Mouse (Mus musculus): ENCODE results near the gene Nthl1. TPM values are rescaled to one million over a fixed set of nuclear protein-coding genes. Genes with fewer than 3 reads are reported as not detected.
A peak's percentile ranks its signal among the peaks of the same experiment; 100 is the strongest.

The Nthl1 gene
- polyA plus RNA-seq, 1 experiment from 2014 or later, result 17.6 TPM

GRCm38 (mm10) chr17:24671346-24671745 lies 38.9 kb downstream of the Nthl1 start:
- Histone ChIP-seq H3K4me2 (ENCODE audit: low read depth, low read length) (peak overlapping the region; percentile 90; the same call in 1 of the 2 replicates), H3K4me3 (ENCODE audit: low read length) (no peak overlapping the region), H3K36me3 (ENCODE audit: control insufficient read depth, insufficient read depth, low read length) (no peaks in the 10 kb centered on the region), H3K27ac (ENCODE audit: low read length) (no peak overlapping the region), H3K9me3 (ENCODE audit: control insufficient read depth, low read length) (no peaks in the 10 kb centered on the region), H3K27me3 (ENCODE audit: control insufficient read depth, insufficient read depth, low read depth, low read length) (no peaks in the 10 kb centered on the region), H3K9ac (ENCODE audit: low read length) (no peak overlapping the region), H3K4me1 (replicated peaks; ENCODE audit: control insufficient read depth, insufficient read depth, low read length) (peaks cover 26% of the 10 kb centered on the region)
- 52% methylated on average over 5 of the region's 5 CpGs for WGBS
- no peak for ATAC-seq (ENCODE audit: low read depth)

- no peak for ATAC-seq (ENCODE audit: low read depth)
- H3K4me3 ChIP-seq (ENCODE audit: low read length), result no peak overlapping the region
- no peaks in the 10 kb centered on the region for H3K9me3 ChIP-seq (ENCODE audit: control insufficient read depth, low read length)
- H3K27me3 ChIP-seq (ENCODE audit: control insufficient read depth, insufficient read depth, low read depth, low read length), result no peaks in the 10 kb centered on the region
- no peak overlapping the region for H3K27ac ChIP-seq (ENCODE audit: low read length)
- 11% methylated on average over 5 of the region's 5 CpGs for WGBS
- H3K9ac ChIP-seq (ENCODE audit: low read length), result 0 out of 2 replicates have a peak overlapping the region, but pooled peaks have one; percentile 17
- peaks cover 26% of the 10 kb centered on the region for H3K4me1 ChIP-seq (replicated peaks; ENCODE audit: control insufficient read depth, insufficient read depth, low read length)
- peaks cover 4% of the 10 kb centered on the region; the same call in 1 of the 2 replicates for H3K36me3 ChIP-seq (ENCODE audit: control insufficient read depth, insufficient read depth, low read length)
- peak overlapping the region; percentile 90; the same call in 1 of the 2 replicates for H3K4me2 ChIP-seq (ENCODE audit: low read depth, low read length)
Measured at GRCm38 (mm10) chr17:24672141-24672540, 39.7 kb downstream of the Nthl1 start.

- no peak overlapping the region for H3K4me3 ChIP-seq (ENCODE audit: low read length)
- no peaks in the 10 kb centered on the region for H3K9me3 ChIP-seq (ENCODE audit: control insufficient read depth, low read length)
- H3K4me2 ChIP-seq (ENCODE audit: low read depth, low read length), result no peak overlapping the region
- H3K27ac ChIP-seq (ENCODE audit: low read length), result no peak overlapping the region
- peaks cover 23% of the 10 kb centered on the region for H3K4me1 ChIP-seq (replicated peaks; ENCODE audit: control insufficient read depth, insufficient read depth, low read length)
- ATAC-seq (ENCODE audit: low read depth), result no peak
- peaks cover 25% of the 10 kb centered on the region for H3K36me3 ChIP-seq (ENCODE audit: control insufficient read depth, insufficient read depth, low read length)
- no peak overlapping the region for H3K9ac ChIP-seq (ENCODE audit: low read length)
- WGBS, result 71% methylated on average over 7 of the region's 7 CpGs
- no peaks in the 10 kb centered on the region for H3K27me3 ChIP-seq (ENCODE audit: control insufficient read depth, insufficient read depth, low read depth, low read length)
Measured at GRCm38 (mm10) chr17:24674277-24674676, 41.8 kb downstream of the Nthl1 start.

GRCm38 (mm10) chr17:24676187-24676586 lies 43.7 kb downstream of the Nthl1 start:
- WGBS, result 53% methylated on average over 2 of the region's 2 CpGs
- no peak overlapping the region for H3K4me2 ChIP-seq (ENCODE audit: low read depth, low read length)
- no peak overlapping the region for H3K9ac ChIP-seq (ENCODE audit: low read length)
- H3K27me3 ChIP-seq (ENCODE audit: control insufficient read depth, insufficient read depth, low read depth, low read length), result no peaks in the 10 kb centered on the region
- H3K27ac ChIP-seq (ENCODE audit: low read length), result no peak overlapping the region
- no peak overlapping the region for H3K4me3 ChIP-seq (ENCODE audit: low read length)
- H3K4me1 ChIP-seq (replicated peaks; ENCODE audit: control insufficient read depth, insufficient read depth, low read length), result peaks cover 13% of the 10 kb centered on the region
- ATAC-seq (ENCODE audit: low read depth), result no peak
- H3K9me3 ChIP-seq (ENCODE audit: control insufficient read depth, low read length), result no peaks in the 10 kb centered on the region
- H3K36me3 ChIP-seq (ENCODE audit: control insufficient read depth, insufficient read depth, low read length), result peaks cover 41% of the 10 kb centered on the region

GRCm38 (mm10) chr17:24676877-24677276 lies 44.4 kb downstream of the Nthl1 start:
- no peaks in the 10 kb centered on the region for H3K9me3 ChIP-seq (ENCODE audit: control insufficient read depth, low read length)
- H3K27ac ChIP-seq (ENCODE audit: low read length), result no peak overlapping the region
- no peak overlapping the region for H3K4me2 ChIP-seq (ENCODE audit: low read depth, low read length)
- no peak overlapping the region for H3K4me3 ChIP-seq (ENCODE audit: low read length)
- H3K9ac ChIP-seq (ENCODE audit: low read length), result no peak overlapping the region
- H3K4me1 ChIP-seq (replicated peaks; ENCODE audit: control insufficient read depth, insufficient read depth, low read length), result peaks cover 6% of the 10 kb centered on the region
- ATAC-seq (ENCODE audit: low read depth), result no peak
- H3K27me3 ChIP-seq (ENCODE audit: control insufficient read depth, insufficient read depth, low read depth, low read length), result no peaks in the 10 kb centered on the region
- H3K36me3 ChIP-seq (ENCODE audit: control insufficient read depth, insufficient read depth, low read length), result peaks cover 46% of the 10 kb centered on the region
- 89% methylated on average over 5 of the region's 5 CpGs for WGBS

GRCm38 (mm10) chr17:24677500-24678080 lies 45.1 kb downstream of the Nthl1 start:
- 85% methylated on average over 24 of the region's 24 CpGs for WGBS
- no peaks in the 10 kb centered on the region for H3K9me3 ChIP-seq (ENCODE audit: control insufficient read depth, low read length)
- no peak overlapping the region for H3K27ac ChIP-seq (ENCODE audit: low read length)
- H3K4me1 ChIP-seq (replicated peaks; ENCODE audit: control insufficient read depth, insufficient read depth, low read length), result no peaks in the 10 kb centered on the region; the same call in 1 of the 2 replicates
- H3K4me3 ChIP-seq (ENCODE audit: low read length), result no peak overlapping the region
- ATAC-seq (ENCODE audit: low read depth), result no peak
- no peak overlapping the region for H3K4me2 ChIP-seq (ENCODE audit: low read depth, low read length)
- no peaks in the 10 kb centered on the region for H3K27me3 ChIP-seq (ENCODE audit: control insufficient read depth, insufficient read depth, low read depth, low read length)
- H3K36me3 ChIP-seq (ENCODE audit: control insufficient read depth, insufficient read depth, low read length), result peaks cover 46% of the 10 kb centered on the region
- no peak overlapping the region for H3K9ac ChIP-seq (ENCODE audit: low read length)

GRCm38 (mm10) chr17:24686514-24686913 lies 54.0 kb downstream of the Nthl1 start:
- Histone ChIP-seq H3K27me3 (ENCODE audit: control insufficient read depth, insufficient read depth, low read depth, low read length) (peaks cover 36% of the 10 kb centered on the region), H3K9me3 (ENCODE audit: control insufficient read depth, low read length) (no peaks in the 10 kb centered on the region), H3K4me3 (ENCODE audit: low read length) (no peak overlapping the region), H3K4me2 (ENCODE audit: low read depth, low read length) (peak overlapping the region; percentile 15; the same call in 1 of the 2 replicates), H3K4me1 (replicated peaks; ENCODE audit: control insufficient read depth, insufficient read depth, low read length) (peaks cover 8% of the 10 kb centered on the region), H3K27ac (ENCODE audit: low read length) (no peak overlapping the region), H3K9ac (ENCODE audit: low read length) (no peak overlapping the region), H3K36me3 (ENCODE audit: control insufficient read depth, insufficient read depth, low read length) (peaks cover 1% of the 10 kb centered on the region; the same call in 1 of the 2 replicates)
- 32% methylated on average over 16 of the region's 16 CpGs for WGBS
- no peak; the same call in 1 of the 2 replicates for ATAC-seq (ENCODE audit: low read depth)

- peak overlapping the region; percentile 48 for H3K4me3 ChIP-seq (ENCODE audit: low read length)
- no peaks in the 10 kb centered on the region for H3K9me3 ChIP-seq (ENCODE audit: control insufficient read depth, low read length)
- H3K9ac ChIP-seq (ENCODE audit: low read length), result peak overlapping the region; percentile 60
- 2% methylated on average over 25 of the region's 25 CpGs for WGBS
- H3K27me3 ChIP-seq (ENCODE audit: control insufficient read depth, insufficient read depth, low read depth, low read length), result peaks cover 36% of the 10 kb centered on the region
- ATAC-seq (ENCODE audit: low read depth), result peak; percentile 76
- peaks cover 8% of the 10 kb centered on the region for H3K4me1 ChIP-seq (replicated peaks; ENCODE audit: control insufficient read depth, insufficient read depth, low read length)
- H3K27ac ChIP-seq (ENCODE audit: low read length), result no peak overlapping the region
- peak overlapping the region; percentile 70 for H3K4me2 ChIP-seq (ENCODE audit: low read depth, low read length)
- H3K36me3 ChIP-seq (ENCODE audit: control insufficient read depth, insufficient read depth, low read length), result no peaks in the 10 kb centered on the region; the same call in 1 of the 2 replicates
Measured at GRCm38 (mm10) chr17:24687146-24687595, 54.7 kb downstream of the Nthl1 start.

- ATAC-seq (ENCODE audit: low read depth), result no peak
- Histone ChIP-seq H3K27me3 (ENCODE audit: control insufficient read depth, insufficient read depth, low read depth, low read length) (peaks cover 36% of the 10 kb centered on the region), H3K9me3 (ENCODE audit: control insufficient read depth, low read length) (no peaks in the 10 kb centered on the region), H3K4me1 (replicated peaks; ENCODE audit: control insufficient read depth, insufficient read depth, low read length) (peaks cover 8% of the 10 kb centered on the region), H3K4me3 (ENCODE audit: low read length) (peak overlapping the region; percentile 48), H3K36me3 (ENCODE audit: control insufficient read depth, insufficient read depth, low read length) (peaks cover 3% of the 10 kb centered on the region; the same call in 1 of the 2 replicates), H3K9ac (ENCODE audit: low read length) (peak overlapping the region; percentile 60), H3K4me2 (ENCODE audit: low read depth, low read length) (peak overlapping the region; percentile 70), H3K27ac (ENCODE audit: low read length) (no peak overlapping the region)
- WGBS, result 17% methylated on average over 23 of the region's 23 CpGs
Measured at GRCm38 (mm10) chr17:24687599-24687998, 55.1 kb downstream of the Nthl1 start.
